Mouse (Mus musculus): Measurements from ENCODE around the gene Pcyt1a.
"Not testable (repeated sequence)": the region's sequence is repeated elsewhere in the genome, so short reads cannot be mapped to it uniquely, and the experiment has no call there.

Pcyt1a gene

GRCm38 (mm10) chr16:32477315-32477714, 46.6 kb downstream of the Pcyt1a start:
- no peak for DNase-seq (ENCODE audit: low spot score)

- no peak for DNase-seq (ENCODE audit: low spot score)
Measured at GRCm38 (mm10) chr16:32479415-32479814, 48.7 kb downstream of the Pcyt1a start.

- no peak for DNase-seq (ENCODE audit: low spot score)
Measured at GRCm38 (mm10) chr16:32484431-32484871, 53.7 kb downstream of the Pcyt1a start.

GRCm38 (mm10) chr16:32485209-32485608, 54.5 kb downstream of the Pcyt1a start:
- no peak for DNase-seq (ENCODE audit: low spot score)

GRCm38 (mm10) chr16:32486046-32486445, 55.3 kb downstream of the Pcyt1a start:
- no peak for DNase-seq (ENCODE audit: low spot score)

GRCm38 (mm10) chr16:32487234-32488111, 56.8 kb downstream of the Pcyt1a start, which contains the start of gene Slc51a:
Gene Slc51a (minus strand): TSS chr16:32487879.
- DNase-seq (ENCODE audit: low spot score), result no peak

GRCm38 (mm10) chr16:32488939-32489338, 58.2 kb downstream of the Pcyt1a start:
- no peak for DNase-seq (ENCODE audit: low spot score)

- DNase-seq (ENCODE audit: low spot score), result not testable (repeated sequence)
Measured at GRCm38 (mm10) chr16:32494371-32494770, 63.6 kb downstream of the Pcyt1a start.

- DNase-seq (ENCODE audit: low spot score), result no peak
Measured at GRCm38 (mm10) chr16:32495965-32496364, 65.2 kb downstream of the Pcyt1a start, which contains the start of gene Zdhhc19. Gene Zdhhc19 (plus strand): TSS chr16:32496265.

- no peak for DNase-seq (ENCODE audit: low spot score)
Measured at GRCm38 (mm10) chr16:32498996-32499395, 68.3 kb downstream of the Pcyt1a start.

GRCm38 (mm10) chr16:32499430-32500037, 68.8 kb downstream of the Pcyt1a start:
- peak; percentile 49 for DNase-seq (ENCODE audit: low spot score)

- no peak for DNase-seq (ENCODE audit: low spot score)
Measured at GRCm38 (mm10) chr16:32501459-32501858, 70.7 kb downstream of the Pcyt1a start.

GRCm38 (mm10) chr16:32502621-32503335, 72.1 kb downstream of the Pcyt1a start:
- no peak for DNase-seq (ENCODE audit: low spot score)

GRCm38 (mm10) chr16:32503633-32504032, 72.9 kb downstream of the Pcyt1a start:
- DNase-seq (ENCODE audit: low spot score), result no peak

GRCm38 (mm10) chr16:32506298-32506697, 75.6 kb downstream of the Pcyt1a start:
- no peak for DNase-seq (ENCODE audit: low spot score)

GRCm38 (mm10) chr16:32506868-32507267, 76.1 kb downstream of the Pcyt1a start:
- DNase-seq (ENCODE audit: low spot score), result no peak

- no peak for DNase-seq (ENCODE audit: low spot score)
Measured at GRCm38 (mm10) chr16:32507407-32507806, 76.7 kb downstream of the Pcyt1a start.

GRCm38 (mm10) chr16:32508035-32508434, 77.3 kb downstream of the Pcyt1a start:
- DNase-seq (ENCODE audit: low spot score), result no peak

GRCm38 (mm10) chr16:32508506-32509065, 77.9 kb downstream of the Pcyt1a start:
- no peak for DNase-seq (ENCODE audit: low spot score)

- DNase-seq (ENCODE audit: low spot score), result no peak
Measured at GRCm38 (mm10) chr16:32509066-32509942, 78.6 kb downstream of the Pcyt1a start.
